Mouse (Mus musculus): ENCODE data around the gene Cbfb. TPM values are rescaled to one million over a fixed set of nuclear protein-coding genes. Genes with fewer than 3 reads are reported as not detected.

The Cbfb gene
- 27.3 TPM for polyA plus RNA-seq (2017; shearing (Covaris generic))

GRCm38 (mm10) chr8:105170381-105171115, at the start of gene Cbfb:
TSS of gene Cbfb (plus strand) at chr8:105170674.

GRCm38 (mm10) chr8:105131509-105131908, 39.0 kb upstream of the Cbfb start, which contains the start of gene Ces4a:
TSS of gene Ces4a (plus strand) at chr8:105131800.

GRCm38 (mm10) chr8:105224413-105225271, 54.2 kb downstream of the Cbfb start, which contains the start of gene D230025D16Rik:
TSS of gene D230025D16Rik (plus strand) at chr8:105225145.

GRCm38 (mm10) chr8:105254966-105255350, 84.5 kb downstream of the Cbfb start, which contains the start of gene B3gnt9:
TSS of gene B3gnt9 (minus strand) at chr8:105255153.

DNA sequence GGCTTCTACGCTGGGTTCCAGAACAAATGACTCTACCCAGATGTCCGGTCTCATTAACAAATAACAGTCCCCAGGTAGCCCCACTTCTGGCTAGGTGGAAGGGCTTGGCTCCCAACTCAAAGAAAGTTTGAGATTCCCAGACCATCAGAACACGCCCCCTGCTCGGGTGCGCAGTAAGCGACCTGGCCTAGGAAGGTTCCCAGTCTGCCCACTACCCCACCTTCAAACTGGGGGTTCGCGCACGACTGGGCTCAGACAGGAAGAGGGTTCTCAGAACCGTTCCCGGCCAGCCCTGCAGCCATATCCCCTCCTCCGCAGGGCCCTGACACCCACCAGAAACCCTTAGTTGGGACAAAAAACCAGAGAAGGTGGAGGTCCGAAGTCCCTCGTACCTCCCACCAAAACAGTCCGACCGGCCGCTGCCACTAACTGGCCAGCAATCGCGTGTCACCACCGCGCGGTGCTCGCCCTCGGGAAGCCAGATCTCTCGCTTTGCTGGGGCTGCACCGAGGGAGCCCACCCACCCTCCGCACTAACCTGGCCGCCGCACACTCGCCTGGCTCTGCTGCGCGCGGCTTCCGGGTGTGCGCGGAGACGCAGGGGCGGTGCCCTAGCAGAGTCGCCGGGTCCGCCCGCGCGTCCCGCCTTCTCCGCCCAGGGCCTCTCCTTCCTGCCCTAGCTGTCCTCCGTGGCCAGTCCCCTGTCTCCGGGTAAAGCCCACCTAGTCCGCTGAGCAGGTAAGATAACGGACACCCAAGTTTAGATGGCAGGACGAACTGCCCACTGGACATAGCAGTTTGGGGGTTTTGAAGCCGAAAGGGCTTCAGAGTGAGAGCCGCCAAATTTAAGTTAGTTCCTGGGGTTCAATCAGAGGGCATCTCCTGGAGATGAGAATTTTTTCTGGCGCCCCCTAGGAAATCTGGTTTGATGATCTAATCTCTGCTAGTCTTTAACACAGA, 93.8 kb downstream of the Cbfb start, which contains the start of the genes Tradd and Fbxl8:
TSS of gene Tradd (minus strand) at position 586 of the 959 bp plus-strand sequence.
TSS of gene Fbxl8 (plus strand) at position 625 of the 959 bp plus-strand sequence.

Other genes starting within 250 kb of the Cbfb start
- not detected for gene Ces2e, start 244.4 kb upstream of the Cbfb start, polyA plus RNA-seq (2017; shearing (Covaris generic))
- gene Ces2f, start 223.3 kb upstream of the Cbfb start, polyA plus RNA-seq (2017; shearing (Covaris generic)): not detected
- gene Ces2g, start 209.0 kb upstream of the Cbfb start, polyA plus RNA-seq (2017; shearing (Covaris generic)): 0.29 TPM
- gene Ces2h, start 169.8 kb upstream of the Cbfb start, polyA plus RNA-seq (2017; shearing (Covaris generic)): not detected
- not detected for gene Ces3a, start 122.1 kb upstream of the Cbfb start, polyA plus RNA-seq (2017; shearing (Covaris generic))
- gene Ces3b, start 86.9 kb upstream of the Cbfb start, polyA plus RNA-seq (2017; shearing (Covaris generic)): not detected
- not detected for gene Ces4a, start 38.9 kb upstream of the Cbfb start, polyA plus RNA-seq (2017; shearing (Covaris generic))
- gene D230025D16Rik, start 54.5 kb downstream of the Cbfb start, polyA plus RNA-seq (2017; shearing (Covaris generic)): 30.6 TPM
- 0.93 TPM for gene B3gnt9, start 84.5 kb downstream of the Cbfb start, polyA plus RNA-seq (2017; shearing (Covaris generic))
- 48.9 TPM for gene Tradd, start 93.9 kb downstream of the Cbfb start, polyA plus RNA-seq (2017; shearing (Covaris generic))
- gene Fbxl8, start 94.0 kb downstream of the Cbfb start, polyA plus RNA-seq (2017; shearing (Covaris generic)): 23.4 TPM
- gene Hsf4, start 99.1 kb downstream of the Cbfb start, polyA plus RNA-seq (2017; shearing (Covaris generic)): 0.86 TPM
- gene Nol3, start 105.5 kb downstream of the Cbfb start, polyA plus RNA-seq (2017; shearing (Covaris generic)): not detected
- gene 4931428F04Rik, start 119.2 kb downstream of the Cbfb start, polyA plus RNA-seq (2017; shearing (Covaris generic)): 1.9 TPM
- 2.1 TPM for gene Exoc3l, start 125.4 kb downstream of the Cbfb start, polyA plus RNA-seq (2017; shearing (Covaris generic))
- gene E2f4, start 127.0 kb downstream of the Cbfb start, polyA plus RNA-seq (2017; shearing (Covaris generic)): 82.3 TPM
- gene Elmo3, start 134.9 kb downstream of the Cbfb start, polyA plus RNA-seq (2017; shearing (Covaris generic)): 8.1 TPM
- 2.6 TPM for gene Lrrc29, start 155.6 kb downstream of the Cbfb start, polyA plus RNA-seq (2017; shearing (Covaris generic))
- gene Tmem208, start 155.7 kb downstream of the Cbfb start, polyA plus RNA-seq (2017; shearing (Covaris generic)): 151 TPM
- 1.8 TPM for gene Fhod1, start 177.3 kb downstream of the Cbfb start, polyA plus RNA-seq (2017; shearing (Covaris generic))
- 0.59 TPM for gene Slc9a5, start 178.2 kb downstream of the Cbfb start, polyA plus RNA-seq (2017; shearing (Covaris generic))
- not detected for gene Plekhg4, start 202.6 kb downstream of the Cbfb start, polyA plus RNA-seq (2017; shearing (Covaris generic))
- not detected for gene Kctd19, start 242.8 kb downstream of the Cbfb start, polyA plus RNA-seq (2017; shearing (Covaris generic))
- not detected for gene Lrrc36, start 242.9 kb downstream of the Cbfb start, polyA plus RNA-seq (2017; shearing (Covaris generic))